Mouse (Mus musculus) mature B cell (primary cell): Measurements from ENCODE around the gene Phtf1.

Experiments
- in situ Hi-C: fragments of 300-500 bp; cut with MboI; formaldehyde crosslinking; loops from 2 replicates; pipeline ENCODE4 v1.14.3; 2019

The Phtf1 gene

DNA sequence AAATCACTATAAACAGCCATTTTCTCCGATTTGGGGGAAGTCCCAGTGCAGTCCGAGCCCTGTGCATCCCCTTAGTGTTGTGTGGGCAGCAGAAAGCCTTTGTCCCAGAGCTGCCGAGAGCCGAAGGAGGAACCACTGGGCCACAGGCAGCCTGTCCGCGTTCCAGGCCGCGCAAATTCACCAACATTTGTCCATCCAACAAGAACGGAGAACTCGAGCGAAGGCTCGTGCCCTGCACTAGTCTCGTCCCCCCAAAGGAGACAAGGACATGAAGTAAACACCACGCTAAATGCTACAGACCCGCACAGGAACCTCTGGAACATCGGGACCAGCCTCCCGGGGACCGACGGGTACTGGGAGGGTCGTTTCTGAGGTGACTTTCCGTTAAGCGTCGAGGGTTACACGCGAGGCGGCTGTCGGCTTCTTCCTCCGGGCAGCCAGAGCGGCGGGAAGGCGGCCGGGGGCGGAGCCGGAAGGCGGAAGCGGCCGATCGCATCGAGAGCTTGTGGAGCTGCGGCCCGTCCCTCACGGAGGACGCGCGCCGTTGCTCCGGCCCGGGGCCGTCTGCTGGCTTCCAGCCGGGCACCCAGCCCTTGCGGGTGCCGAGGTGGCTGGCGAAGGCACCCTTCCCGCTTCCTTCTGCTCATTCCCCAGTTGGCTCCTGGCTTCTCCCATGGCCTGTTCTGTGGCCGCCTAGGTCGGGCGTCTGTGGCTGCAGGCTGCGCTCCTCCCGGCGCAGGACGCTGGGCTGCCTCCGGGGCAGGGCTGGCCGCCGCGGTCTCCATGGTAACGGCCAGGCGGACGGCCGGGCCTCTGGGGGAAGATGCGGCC is at the start of gene Phtf1:
Gene Phtf1, plus strand, starts transcription at position 250 of the 831 bp plus-strand sequence.
- in situ Hi-C loops = no loop called here

- in situ Hi-C loops = no loop called here
Observed at GRCm38 (mm10) chr3:103920094-103920493, 47.8 kb upstream of the Phtf1 start.

DNA sequence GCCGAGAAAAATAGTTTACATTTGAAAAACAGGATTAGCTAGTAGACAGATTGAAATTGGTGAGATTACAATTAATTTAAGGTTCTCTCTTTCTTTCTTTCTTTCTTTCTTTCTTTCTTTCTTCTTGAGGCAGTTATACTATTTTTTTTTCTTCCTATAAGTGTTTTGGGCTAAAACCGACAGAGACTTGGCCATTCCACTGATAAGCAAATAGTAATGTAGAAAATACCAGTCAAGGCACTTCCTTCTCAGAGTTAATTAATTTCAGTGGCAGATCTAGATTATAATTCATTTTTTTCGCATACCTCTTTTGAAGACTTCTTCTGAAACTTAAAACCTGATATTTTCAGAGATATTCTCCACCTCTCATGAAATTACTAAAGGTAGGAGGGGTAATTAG is 42.6 kb upstream of the Phtf1 start:
- in situ Hi-C loops = no loop called here

DNA sequence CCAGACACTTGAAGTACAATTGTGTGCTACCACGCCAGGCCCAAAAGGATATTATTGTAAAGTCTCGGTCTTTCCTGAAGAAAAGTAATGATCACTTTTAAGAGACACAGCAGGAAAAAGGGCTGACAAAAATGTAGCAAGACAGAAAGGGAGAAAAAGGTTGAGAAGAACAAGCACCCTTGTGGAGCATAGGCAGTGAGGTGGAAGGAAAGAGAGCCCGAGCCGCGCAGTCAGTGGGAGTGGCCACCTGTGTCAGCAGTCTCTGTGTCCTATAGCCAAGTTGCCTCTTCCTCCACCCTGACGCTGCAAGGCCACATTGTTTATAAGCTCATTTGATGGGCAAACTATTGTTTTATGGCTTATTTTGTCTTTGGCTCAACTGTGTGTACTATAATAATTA is 40.4 kb upstream of the Phtf1 start:
- in situ Hi-C loops = no loop called here

GRCm38 (mm10) chr3:103944794-103945562 is 22.9 kb upstream of the Phtf1 start:
- in situ Hi-C loops = no loop called here

- in situ Hi-C loops = no loop called here
Observed at GRCm38 (mm10) chr3:103948666-103949065, 19.2 kb upstream of the Phtf1 start.

GRCm38 (mm10) chr3:103960622-103961021 is 7.3 kb upstream of the Phtf1 start:
- in situ Hi-C loops = no loop called here

DNA sequence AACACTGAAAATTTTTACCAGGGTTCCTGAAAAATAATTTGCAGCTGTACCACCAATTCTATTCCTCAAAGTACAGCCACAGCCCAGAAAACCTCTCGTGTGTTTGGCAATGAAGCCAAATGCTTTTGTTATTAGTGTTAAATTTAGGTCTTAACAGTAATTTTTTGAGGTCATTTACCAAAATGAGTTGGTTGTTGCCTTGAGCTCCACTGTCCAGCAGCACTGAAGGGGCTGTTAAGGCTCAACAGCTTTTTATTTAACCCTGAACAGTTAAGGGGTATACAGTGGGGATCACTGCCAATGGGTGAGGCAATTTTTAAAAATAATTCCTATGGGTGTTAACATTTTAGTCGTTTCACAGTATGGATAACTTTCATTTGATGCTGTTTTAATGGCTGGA is 679 bp upstream of the Phtf1 start:
- in situ Hi-C loops = no loop called here

DNA sequence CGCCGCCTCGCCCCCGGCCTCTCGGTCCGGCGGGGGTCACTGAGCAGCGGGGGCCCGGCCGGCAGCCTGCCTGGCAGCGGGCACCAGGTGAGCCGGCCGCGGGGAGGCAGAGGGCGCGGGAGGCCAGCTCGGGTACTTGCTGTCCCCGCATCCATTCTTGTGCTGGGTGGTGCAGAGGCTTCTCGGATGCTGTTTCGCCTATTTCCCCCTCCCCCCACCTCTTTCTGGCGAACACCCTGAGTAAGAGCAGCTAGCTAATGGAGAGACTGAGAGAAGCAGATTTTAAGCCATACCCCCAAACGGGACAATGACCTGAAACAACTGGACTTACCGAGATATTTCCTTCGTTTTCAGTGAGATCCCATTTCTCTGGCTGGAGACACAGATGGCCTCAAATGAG is 791 bp downstream of the Phtf1 start:
- in situ Hi-C loops = no loop called here

DNA sequence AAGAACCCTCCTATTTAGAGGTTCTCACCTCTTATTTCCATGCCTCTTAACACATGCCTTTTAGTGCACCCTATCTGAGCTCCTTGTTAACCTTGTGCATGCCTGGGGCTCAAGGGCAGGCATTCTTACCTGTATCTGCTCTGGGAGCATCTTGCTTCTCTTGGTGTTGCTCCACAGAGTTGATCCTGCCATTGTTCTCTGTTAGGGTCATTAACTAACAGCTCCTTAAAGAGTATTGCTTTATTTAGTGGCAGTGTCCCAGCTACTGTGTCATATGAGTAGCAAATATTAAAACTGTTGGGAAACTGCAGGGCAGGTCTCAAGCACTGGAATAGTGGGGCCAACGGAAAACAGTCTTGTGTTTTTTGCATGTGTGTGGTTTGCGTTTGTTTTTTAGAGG is 3.2 kb downstream of the Phtf1 start:
- in situ Hi-C loops = no loop called here

DNA sequence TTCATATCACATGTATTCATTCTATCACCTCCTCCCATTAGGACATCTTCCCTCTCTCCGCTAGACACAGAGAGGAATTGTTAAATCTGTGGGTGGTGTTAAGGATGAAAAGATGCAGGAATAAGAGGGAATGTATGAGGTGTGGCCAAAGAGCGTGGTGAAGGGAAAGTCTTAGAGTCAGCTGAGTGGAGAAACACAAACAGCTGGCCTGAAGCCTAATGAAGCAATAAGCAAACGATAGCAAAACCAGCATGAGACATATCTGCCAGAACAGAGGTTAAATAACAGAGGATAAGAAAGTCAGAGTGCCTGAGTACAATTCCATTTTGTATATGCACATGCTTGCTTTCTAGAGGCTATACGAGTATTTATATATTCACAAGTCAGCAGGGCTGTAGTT is 16.6 kb downstream of the Phtf1 start:
- in situ Hi-C loops = no loop called here

GRCm38 (mm10) chr3:103985194-103985593 is 17.3 kb downstream of the Phtf1 start:
- in situ Hi-C loops = no loop called here

- in situ Hi-C loops = no loop called here
Observed at GRCm38 (mm10) chr3:103987831-103988432, 20.0 kb downstream of the Phtf1 start.

DNA sequence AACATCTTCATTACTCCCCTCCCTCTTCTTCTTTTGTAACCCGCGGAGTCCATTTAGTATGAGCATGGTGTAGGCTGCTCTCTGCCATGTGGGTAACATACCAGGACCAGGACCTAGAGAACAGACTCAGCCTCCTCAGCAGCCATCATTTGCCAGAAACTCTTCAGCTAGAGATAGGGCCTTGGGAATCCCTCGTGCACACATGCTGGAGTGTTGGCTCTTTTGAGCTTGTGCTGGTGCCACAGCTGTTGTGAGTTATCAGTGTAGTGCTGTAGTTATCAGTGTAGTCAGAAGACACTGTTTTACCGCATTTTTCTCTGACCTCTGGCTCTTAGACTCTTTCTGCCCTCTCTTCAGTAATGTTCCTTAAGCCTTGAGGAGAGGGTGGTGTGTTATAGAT is 21.4 kb downstream of the Phtf1 start:
- in situ Hi-C loops = no loop called here

DNA sequence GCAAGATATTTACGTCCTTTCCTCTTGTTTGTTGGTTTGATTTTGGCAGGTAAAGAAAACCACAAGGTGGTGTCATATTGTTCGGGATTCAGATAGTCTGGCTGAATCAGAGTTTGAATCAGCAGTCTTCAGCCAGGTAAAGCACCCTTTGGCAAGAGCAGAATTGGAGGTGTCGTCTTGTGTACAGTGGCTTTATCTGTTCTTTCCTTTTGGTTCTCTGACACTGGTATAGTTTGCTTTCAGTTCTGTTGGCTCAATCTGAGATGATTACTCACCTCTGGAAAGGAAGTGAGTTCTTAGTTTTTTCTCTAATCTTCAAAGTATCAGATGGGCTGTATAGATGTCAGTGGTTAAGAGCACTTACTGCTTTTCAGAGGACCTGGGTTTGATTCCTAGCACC is 23.4 kb downstream of the Phtf1 start:
- in situ Hi-C loops = no loop called here

GRCm38 (mm10) chr3:103998724-103999123 is 30.8 kb downstream of the Phtf1 start:
- in situ Hi-C loops = no loop called here

DNA sequence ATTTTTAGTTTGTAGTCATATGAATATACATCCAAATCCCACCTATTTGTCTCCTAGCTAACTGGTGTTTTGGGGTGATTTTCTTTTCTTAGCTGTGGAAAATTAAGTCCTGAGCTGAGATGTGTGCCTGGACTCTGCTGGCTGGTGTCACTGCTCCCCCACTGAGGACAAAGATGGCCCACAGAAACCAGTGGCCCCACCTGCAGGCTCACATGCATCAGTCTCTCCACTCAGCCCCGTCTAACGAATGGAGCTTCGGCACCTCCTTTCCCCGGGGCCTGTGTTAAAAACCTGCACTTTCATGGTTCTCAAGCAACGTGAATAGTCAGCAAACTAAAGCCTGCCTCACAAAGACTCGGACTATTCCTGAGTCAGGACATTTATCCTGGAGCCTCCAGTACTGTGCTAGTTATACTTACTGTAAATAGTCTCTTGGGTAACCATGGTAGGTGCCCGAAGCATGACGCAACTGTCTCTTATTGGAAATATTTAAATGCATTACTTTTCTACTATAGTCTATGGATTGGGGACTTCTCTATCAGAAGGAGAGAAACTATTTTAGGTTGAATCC is 39.1 kb downstream of the Phtf1 start:
- in situ Hi-C loops = no loop called here

DNA sequence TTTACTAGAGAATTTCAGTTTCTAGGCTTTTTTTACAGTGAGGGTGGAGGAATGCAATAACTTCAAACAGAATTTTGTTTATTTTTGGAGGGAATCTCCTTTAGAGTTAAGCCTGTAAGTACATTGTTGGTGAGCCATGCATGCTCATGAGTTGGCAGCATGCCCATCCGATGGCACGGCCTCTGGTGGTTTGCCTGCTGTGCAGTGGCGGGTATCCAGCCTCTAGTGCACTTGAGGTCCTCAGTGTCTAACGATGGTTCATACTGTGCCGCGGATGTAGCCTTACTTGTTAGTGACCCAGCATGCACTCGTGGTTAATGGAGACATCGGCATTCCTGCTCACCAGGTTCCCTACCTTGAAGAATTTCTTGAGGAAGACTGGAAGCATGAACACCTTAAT is 39.6 kb downstream of the Phtf1 start:
- in situ Hi-C loops = no loop called here

GRCm38 (mm10) chr3:104009924-104010662 is 42.2 kb downstream of the Phtf1 start:
- in situ Hi-C loops = no loop called here

DNA sequence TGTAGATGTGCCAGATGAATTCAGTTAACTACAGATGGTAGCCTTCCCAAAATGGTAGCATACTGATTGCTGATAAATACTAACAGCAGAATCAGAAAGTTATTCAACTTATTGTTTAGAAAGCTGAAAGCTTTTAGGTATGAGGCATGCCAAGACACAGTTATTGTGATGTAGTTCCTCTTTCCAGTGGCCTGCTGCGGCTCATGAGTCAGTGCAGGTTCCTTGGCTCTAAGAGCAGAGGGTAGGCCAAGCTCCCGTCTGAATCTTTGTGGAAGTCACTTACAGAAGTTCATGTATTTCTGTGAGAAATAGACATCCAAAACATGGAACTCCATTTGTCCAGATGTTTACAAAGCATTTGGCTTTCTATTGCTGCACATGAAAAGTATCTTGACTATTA is 44.1 kb downstream of the Phtf1 start:
- in situ Hi-C loops = no loop called here

- in situ Hi-C loops = no loop called here
Observed at GRCm38 (mm10) chr3:104017931-104018330, 50.0 kb downstream of the Phtf1 start.

DNA sequence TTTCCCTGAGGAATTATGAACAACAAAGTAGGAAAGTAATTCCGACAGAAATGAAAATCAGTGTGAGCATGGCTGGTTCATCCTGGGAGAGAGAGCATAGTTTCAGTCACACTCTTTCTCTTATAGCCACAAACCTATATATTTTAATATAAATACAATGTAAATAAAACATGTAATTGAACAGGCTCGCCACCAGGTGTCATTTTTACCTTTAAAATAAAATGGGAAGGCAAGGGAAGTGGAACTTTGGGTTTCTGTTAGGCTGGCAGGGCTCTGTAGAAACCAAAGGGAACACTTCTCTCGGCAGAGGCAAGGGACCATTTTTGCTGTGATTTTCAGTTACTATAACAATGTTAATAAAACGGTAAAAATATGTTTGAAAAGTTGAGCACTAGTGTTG is 51.5 kb downstream of the Phtf1 start:
- in situ Hi-C loops = no loop called here
